Mouse (Mus musculus) neutrophil, adult 59 days (primary cell): ENCODE measurements around the gene Tmem177. TPM values are rescaled to one million over a fixed set of nuclear protein-coding genes. Genes with fewer than 3 reads are reported as not detected.

ENCODE experiments used
- total RNA-seq, 2 experiments: library from RNA; stranded (reverse); gene quantifications; 1 replicate in 1 of 2; 2 replicates in 1 of 2; pipeline ENCODE4 v1.2.4; 2023

Gene Tmem177
- 1 to 10 TPM; 1.1 to 1.4 TPM for total RNA-seq

GRCm38 (mm10) chr1:119912953-119913814, at the start of gene Tmem177:
TSS of gene Tmem177 (minus strand) at chr1:119913208.

Other genes starting within 250 kb of the Tmem177 start
- 1 to 10 TPM; 6.2 to 6.9 TPM for gene Ptpn4, start 75.6 kb downstream of the Tmem177 start, total RNA-seq
- not detected for gene Cfap221, start 84.0 kb upstream of the Tmem177 start, total RNA-seq
- under 1 TPM in 1 of 2 experiments, not detected in 1; 0.20 TPM for gene Sctr, start 93.7 kb upstream of the Tmem177 start, total RNA-seq
- under 1 TPM in 1 of 2 experiments, not detected in 1; 0.27 TPM for gene Tmem37, start 160.9 kb upstream of the Tmem177 start, total RNA-seq
- gene Dbi, start 207.9 kb upstream of the Tmem177 start, total RNA-seq: 100 to 1,000 TPM in 1 of 2 experiments, 10 to 100 TPM in 1; 85.9 to 106 TPM
- 1 to 10 TPM; 5.4 to 6.4 TPM for gene 3110009E18Rik, start 208.0 kb upstream of the Tmem177 start, total RNA-seq